Mouse (Mus musculus): ENCODE data around the gene Trdn. TPM values are rescaled to one million over a fixed set of nuclear protein-coding genes. Genes with fewer than 3 reads are reported as not detected.

Gene Trdn
- polyA plus RNA-seq, 1 experiment = 10.8 TPM

DNA sequence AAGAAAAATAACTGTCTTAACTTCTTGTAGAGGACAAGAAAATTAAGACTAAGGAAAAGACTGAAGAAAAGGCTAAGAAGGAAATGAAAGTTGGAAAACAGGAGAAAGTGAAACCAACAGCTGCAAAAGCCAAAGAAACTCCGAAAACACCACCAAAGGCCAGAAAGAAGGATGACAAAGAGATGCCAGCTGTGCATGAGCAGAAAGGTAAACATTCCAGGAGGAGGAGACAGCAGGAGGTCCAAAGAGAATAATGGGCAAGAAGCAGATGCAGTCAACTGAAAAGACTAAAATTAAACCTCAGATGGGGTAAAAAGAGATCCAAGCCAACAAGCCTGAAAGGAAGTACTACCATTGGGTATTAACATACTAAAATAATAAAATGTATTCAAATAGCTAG is 115.6 kb downstream of the Trdn start:
- H3K27me3 ChIP-seq (ENCODE audit: control insufficient read depth, insufficient read depth, insufficient read length) = no peaks in the 10 kb centered on the region
- no peak overlapping the region for H3K4me3 ChIP-seq
- peak overlapping the region; percentile 47 for H3K4me2 ChIP-seq (ENCODE audit: low read depth)
- no peaks in the 10 kb centered on the region for H3K79me2 ChIP-seq (ENCODE audit: control insufficient read depth, insufficient read depth)
- TF ChIP-seq POLR2AphosphoS2 (IDR thresholded peaks at IDR 0.05; ENCODE audit: insufficient read length, low read depth) (no peak), REST (IDR thresholded peaks at IDR 0.05; ENCODE audit: insufficient read depth, insufficient read length) (no peak), MAX (IDR thresholded peaks at IDR 0.05; ENCODE audit: low read depth) (no peak), SRF (IDR thresholded peaks at IDR 0.05; ENCODE audit: control insufficient read depth, insufficient read length, low read depth) (no peak), MYOG (IDR thresholded peaks at IDR 0.05; ENCODE audit: control insufficient read depth in 1 of 3, insufficient read depth in 1 of 3, insufficient read length in 2 of 3, low read depth in 2 of 3) (no peak), TCF3 (IDR thresholded peaks at IDR 0.05; ENCODE audit: insufficient read length, low read depth) (no peak), CEBPB (IDR thresholded peaks at IDR 0.05; ENCODE audit: insufficient read depth, poor library complexity, severe bottlenecking) (0 out of 2 replicates have a peak, but pooled peaks have one; percentile 10), MYOD1 (IDR thresholded peaks at IDR 0.05; ENCODE audit: control insufficient read depth in 1 of 3, insufficient read length in 2 of 3, low read depth in 2 of 3) (peak; percentile 27 to 82 (median 75)), TCF12 (IDR thresholded peaks at IDR 0.05; ENCODE audit: insufficient read depth, poor library complexity, severe bottlenecking) (peak; percentile 74), USF1 (IDR thresholded peaks at IDR 0.05; ENCODE audit: low read depth) (no peak)
- H3K36me3 ChIP-seq (ENCODE audit: control insufficient read depth, insufficient read depth) = no peaks in the 10 kb centered on the region
- H3ac ChIP-seq (ENCODE audit: control insufficient read depth, insufficient read length) = no peak overlapping the region

GRCm38 (mm10) chr10:33198257-33198656 is 117.9 kb downstream of the Trdn start:
- Histone ChIP-seq H3K36me3 (ENCODE audit: control insufficient read depth, insufficient read depth) (no peaks in the 10 kb centered on the region), H3K27me3 (ENCODE audit: control insufficient read depth, insufficient read depth, insufficient read length) (no peaks in the 10 kb centered on the region), H3K79me2 (ENCODE audit: control insufficient read depth, insufficient read depth) (no peaks in the 10 kb centered on the region), H3K4me2 (ENCODE audit: low read depth) (no peak overlapping the region), H3ac (ENCODE audit: control insufficient read depth, insufficient read length) (no peak overlapping the region), H3K4me3 (no peak overlapping the region)
- TF ChIP-seq TCF12 (IDR thresholded peaks at IDR 0.05; ENCODE audit: insufficient read depth, poor library complexity, severe bottlenecking) = no peak
- no peak for TF ChIP-seq POLR2A (IDR thresholded peaks at IDR 0.05; ENCODE audit: insufficient read length, low read depth)

GRCm38 (mm10) chr10:33210411-33210810 is 130.1 kb downstream of the Trdn start:
- Histone ChIP-seq H3K4me2 (ENCODE audit: low read depth) (no peak overlapping the region), H3K36me3 (ENCODE audit: control insufficient read depth, insufficient read depth) (no peaks in the 10 kb centered on the region), H3K27me3 (ENCODE audit: control insufficient read depth, insufficient read depth, insufficient read length) (no peaks in the 10 kb centered on the region), H3ac (ENCODE audit: control insufficient read depth, insufficient read length) (no peak overlapping the region), H3K4me3 (no peak overlapping the region), H3K79me2 (ENCODE audit: control insufficient read depth, insufficient read depth) (no peaks in the 10 kb centered on the region)
- TF ChIP-seq E2F4 (IDR thresholded peaks at IDR 0.05; ENCODE audit: insufficient read depth) (no peak), POLR2AphosphoS2 (IDR thresholded peaks at IDR 0.05; ENCODE audit: insufficient read length, low read depth) (no peak), TCF3 (IDR thresholded peaks at IDR 0.05; ENCODE audit: insufficient read length, low read depth) (no peak), POLR2A (IDR thresholded peaks at IDR 0.05; ENCODE audit: insufficient read length, low read depth) (no peak), CEBPB (IDR thresholded peaks at IDR 0.05; ENCODE audit: insufficient read depth, poor library complexity, severe bottlenecking) (no peak), SRF (IDR thresholded peaks at IDR 0.05; ENCODE audit: control insufficient read depth, insufficient read length, low read depth) (no peak), MYOG (IDR thresholded peaks at IDR 0.05; ENCODE audit: control insufficient read depth in 1 of 3, insufficient read depth in 1 of 3, insufficient read length in 2 of 3, low read depth in 2 of 3) (no peak), MAX (IDR thresholded peaks at IDR 0.05; ENCODE audit: low read depth) (no peak), USF1 (IDR thresholded peaks at IDR 0.05; ENCODE audit: low read depth) (no peak), TCF12 (IDR thresholded peaks at IDR 0.05; ENCODE audit: insufficient read depth, poor library complexity, severe bottlenecking) (no peak), REST (IDR thresholded peaks at IDR 0.05; ENCODE audit: insufficient read depth, insufficient read length) (no peak), MYOD1 (IDR thresholded peaks at IDR 0.05; ENCODE audit: control insufficient read depth in 1 of 3, insufficient read length in 2 of 3, low read depth in 2 of 3) (no peak)

GRCm38 (mm10) chr10:33253911-33254310 is 173.6 kb downstream of the Trdn start:
- H3ac ChIP-seq (ENCODE audit: control insufficient read depth, insufficient read length) = no peak overlapping the region
- no peaks in the 10 kb centered on the region for H3K36me3 ChIP-seq (ENCODE audit: control insufficient read depth, insufficient read depth)
- H3K27me3 ChIP-seq (ENCODE audit: control insufficient read depth, insufficient read depth, insufficient read length) = no peaks in the 10 kb centered on the region
- TF ChIP-seq REST (IDR thresholded peaks at IDR 0.05; ENCODE audit: insufficient read depth, insufficient read length) = no peak
- TF ChIP-seq CEBPB (IDR thresholded peaks at IDR 0.05; ENCODE audit: insufficient read depth, poor library complexity, severe bottlenecking) = 0 out of 2 replicates have a peak, but pooled peaks have one; percentile 23
- no peak for TF ChIP-seq POLR2A (IDR thresholded peaks at IDR 0.05; ENCODE audit: insufficient read length, low read depth)
- TF ChIP-seq USF1 (IDR thresholded peaks at IDR 0.05; ENCODE audit: low read depth) = no peak
- TF ChIP-seq TCF12 (IDR thresholded peaks at IDR 0.05; ENCODE audit: insufficient read depth, poor library complexity, severe bottlenecking) = peak; percentile 17
- TF ChIP-seq MYOD1 (IDR thresholded peaks at IDR 0.05; ENCODE audit: control insufficient read depth in 1 of 3, insufficient read length in 2 of 3, low read depth in 2 of 3) = no peak
- TF ChIP-seq MYOG (IDR thresholded peaks at IDR 0.05; ENCODE audit: control insufficient read depth in 1 of 3, insufficient read depth in 1 of 3, insufficient read length in 2 of 3, low read depth in 2 of 3) = peak in 1 of 3 experiments; percentile 43
- TF ChIP-seq SRF (IDR thresholded peaks at IDR 0.05; ENCODE audit: control insufficient read depth, insufficient read length, low read depth) = no peak
- no peaks in the 10 kb centered on the region for H3K79me2 ChIP-seq (ENCODE audit: control insufficient read depth, insufficient read depth)
- H3K4me2 ChIP-seq (ENCODE audit: low read depth) = peak overlapping the region; percentile 2
- H3K4me3 ChIP-seq = no peak overlapping the region

- H3ac ChIP-seq (ENCODE audit: control insufficient read depth, insufficient read length) = no peak overlapping the region
- TF ChIP-seq CEBPB (IDR thresholded peaks at IDR 0.05; ENCODE audit: insufficient read depth, poor library complexity, severe bottlenecking) (no peak), SRF (IDR thresholded peaks at IDR 0.05; ENCODE audit: control insufficient read depth, insufficient read length, low read depth) (no peak), MYOG (IDR thresholded peaks at IDR 0.05; ENCODE audit: control insufficient read depth in 1 of 3, insufficient read depth in 1 of 3, insufficient read length in 2 of 3, low read depth in 2 of 3) (no peak), REST (IDR thresholded peaks at IDR 0.05; ENCODE audit: insufficient read depth, insufficient read length) (no peak), TCF3 (IDR thresholded peaks at IDR 0.05; ENCODE audit: insufficient read length, low read depth) (no peak), MAX (IDR thresholded peaks at IDR 0.05; ENCODE audit: low read depth) (no peak), POLR2AphosphoS2 (IDR thresholded peaks at IDR 0.05; ENCODE audit: insufficient read length, low read depth) (no peak), TCF12 (IDR thresholded peaks at IDR 0.05; ENCODE audit: insufficient read depth, poor library complexity, severe bottlenecking) (no peak), E2F4 (IDR thresholded peaks at IDR 0.05; ENCODE audit: insufficient read depth) (no peak), POLR2A (IDR thresholded peaks at IDR 0.05; ENCODE audit: insufficient read length, low read depth) (no peak), USF1 (IDR thresholded peaks at IDR 0.05; ENCODE audit: low read depth) (no peak), MYOD1 (IDR thresholded peaks at IDR 0.05; ENCODE audit: control insufficient read depth in 1 of 3, insufficient read length in 2 of 3, low read depth in 2 of 3) (no peak)
- no peaks in the 10 kb centered on the region for H3K36me3 ChIP-seq (ENCODE audit: control insufficient read depth, insufficient read depth)
- no peak overlapping the region for H3K4me3 ChIP-seq
- no peak overlapping the region for H3K4me2 ChIP-seq (ENCODE audit: low read depth)
- no peaks in the 10 kb centered on the region for H3K27me3 ChIP-seq (ENCODE audit: control insufficient read depth, insufficient read depth, insufficient read length)
- H3K79me2 ChIP-seq (ENCODE audit: control insufficient read depth, insufficient read depth) = no peaks in the 10 kb centered on the region
These were observed 175.8 kb downstream of the Trdn start for GRCm38 (mm10) chr10:33256202-33256601.
